Comparison of ENCODE assay signal across 19 mouse cellular contexts in the genomic region with DNA sequence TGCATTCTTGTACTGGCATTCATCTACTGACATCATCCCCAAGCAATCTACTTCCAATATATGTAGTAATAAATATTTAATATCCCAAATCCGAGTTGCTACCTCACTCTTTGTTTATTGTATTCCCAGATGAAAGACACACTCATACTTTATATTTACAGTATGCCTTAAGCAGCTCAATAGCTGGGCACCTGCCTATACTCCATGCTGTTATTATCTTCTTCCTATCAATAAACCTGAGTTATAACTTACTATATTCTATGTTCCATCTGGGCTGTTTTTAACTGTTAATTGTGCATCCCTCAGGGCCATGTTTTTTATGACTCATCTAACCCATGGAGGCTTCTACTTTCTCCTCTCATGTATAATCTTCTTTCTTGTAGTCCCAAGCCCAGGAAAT.
"Had no signal": no experiment of that assay in that cellular context is flagged by ENCODE, and none has a peak within 500 bp of the region (broad histone marks: within the 10 kb centered on the region; RNA-seq: fewer than 3 reads in every experiment).

No protein-coding gene starts in this region.

- H3K27ac ChIP-seq: liver, embryonic 12.5 days; liver, embryonic 14.5 days; midbrain, embryonic 10.5 days; midbrain, embryonic 12.5 days had no signal

- H3K9me3 ChIP-seq: midbrain, embryonic 12.5 days had no signal

- ATAC-seq: liver, embryonic 12.5 days; midbrain, embryonic 16.5 days had no signal

- H3K4me3 ChIP-seq: liver, embryonic 12.5 days; midbrain, embryonic 10.5 days; midbrain, embryonic 12.5 days; myocyte had no signal

- H3K4me1 ChIP-seq: liver, embryonic 12.5 days; midbrain, embryonic 10.5 days; midbrain, embryonic 12.5 days had no signal

- H3K9ac ChIP-seq: liver, embryonic 12.5 days; liver, embryonic 14.5 days; lung, embryonic 14.5 days; midbrain, embryonic 12.5 days had no signal

- H3K4me2 ChIP-seq: liver, embryonic 12.5 days; lung, embryonic 14.5 days; midbrain, embryonic 12.5 days had no signal

- H3K27me3 ChIP-seq: liver, embryonic 12.5 days; midbrain, embryonic 12.5 days had no signal

- DNase-seq: lung, adult 18-20 months; lung, embryonic 14.5 days; lung, postnatal 10 days; lung, postnatal 4 days; midbrain, embryonic 14.5 days; retina, postnatal 1 day; right cerebral cortex, adult 18-20 months; right cerebral cortex, postnatal 25 days; right cerebral cortex, postnatal 4 days; spleen, adult 18-20 months; thymus, adult 18-20 months; thymus, postnatal 14 days; thymus, postnatal 36 days had no signal

- H3K36me3 ChIP-seq: liver, embryonic 12.5 days; midbrain, embryonic 10.5 days; midbrain, embryonic 12.5 days had no signal
